Mouse (Mus musculus) adipocyte (in vitro differentiated cells): ENCODE measurements around the gene Tubd1.
"Not testable (repeated sequence)": the region's sequence is repeated elsewhere in the genome, so short reads cannot be mapped to it uniquely, and the experiment has no call there.

Source experiments
- DNase-seq: peaks from one replicate; pipeline ENCODE4 v3.0.0-alpha.2; 2016; ENCODE audit warnings: low spot score

Gene Tubd1

GRCm38 (mm10) chr11:86544639-86545299 lies at the start of gene Tubd1, which contains the start of gene Rps6kb1:
Tubd1 (plus strand) TSS chr11:86544991.
Rps6kb1 (minus strand) TSS chr11:86544805.
- DNase-seq = peak; percentile 100

- DNase-seq = no peak
Observed at GRCm38 (mm10) chr11:86497356-86497755, 47.4 kb upstream of the Tubd1 start.

DNA sequence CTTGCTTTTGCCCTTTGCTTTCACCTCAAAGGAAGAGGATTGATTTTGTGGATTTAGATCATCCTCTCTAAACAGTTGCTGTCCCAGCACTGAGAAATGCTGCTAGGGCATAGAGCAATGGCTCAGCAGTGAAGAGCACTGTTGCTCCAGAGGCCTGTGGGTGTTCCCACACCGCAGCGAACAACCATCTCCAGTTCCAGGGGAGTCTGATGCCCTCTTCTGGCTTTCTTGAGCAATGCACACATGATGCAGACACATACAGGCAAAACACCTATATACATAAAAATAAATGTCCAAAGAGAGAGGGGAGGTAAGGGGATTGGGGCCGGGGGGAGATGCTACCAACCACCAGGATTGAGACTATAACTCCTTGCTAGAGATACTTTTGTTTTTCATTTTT lies 46.9 kb upstream of the Tubd1 start:
- DNase-seq = peak; percentile 50

GRCm38 (mm10) chr11:86500795-86501194 lies 44.0 kb upstream of the Tubd1 start:
- no peak for DNase-seq

GRCm38 (mm10) chr11:86503121-86503520 lies 41.7 kb upstream of the Tubd1 start:
- peak; percentile 61 for DNase-seq

- DNase-seq = no peak
Observed at GRCm38 (mm10) chr11:86507334-86507733, 37.5 kb upstream of the Tubd1 start.

DNA sequence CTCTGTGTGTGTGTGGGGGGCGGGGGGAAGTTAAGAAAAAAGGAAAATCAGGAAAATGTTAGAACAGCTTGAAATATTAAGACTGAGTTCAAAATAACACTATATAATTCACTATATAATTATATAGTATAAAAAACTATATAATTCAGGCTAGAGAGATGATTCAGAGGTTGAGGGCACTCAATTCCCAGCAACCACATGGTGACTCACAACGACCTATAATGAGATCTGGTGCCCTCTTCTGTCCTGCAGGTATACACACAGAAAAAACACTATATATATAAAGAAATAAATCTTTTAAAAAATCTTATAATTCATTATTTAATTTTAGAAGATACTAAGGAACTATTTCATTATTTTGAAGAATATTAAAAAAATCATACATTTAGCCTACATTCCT lies 36.8 kb upstream of the Tubd1 start:
- DNase-seq = no peak

GRCm38 (mm10) chr11:86516620-86517019 lies 28.2 kb upstream of the Tubd1 start:
- peak; percentile 47 for DNase-seq

- no peak for DNase-seq
Observed at GRCm38 (mm10) chr11:86517229-86517628, 27.6 kb upstream of the Tubd1 start.

DNA sequence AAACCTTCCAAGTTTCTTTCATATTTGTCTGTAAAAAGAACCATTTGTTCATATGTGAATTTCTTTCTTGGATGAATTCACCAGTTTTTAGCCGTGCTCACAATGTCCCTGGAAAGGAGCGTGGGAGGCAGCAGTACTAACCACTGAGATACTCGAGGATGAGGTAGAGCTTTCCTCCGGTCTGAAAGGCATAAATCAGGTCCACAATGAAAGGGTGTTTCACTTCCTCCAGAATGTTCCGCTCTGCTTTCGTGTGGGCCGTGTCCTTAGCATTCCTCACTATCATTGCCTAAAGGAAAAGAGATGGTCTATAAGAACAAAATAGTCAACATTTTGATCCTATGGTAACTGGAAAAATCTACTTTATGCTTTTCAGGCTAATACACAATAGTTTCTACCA lies 25.0 kb upstream of the Tubd1 start:
- no peak for DNase-seq

- DNase-seq = no peak
Observed at GRCm38 (mm10) chr11:86527528-86527927, 17.3 kb upstream of the Tubd1 start.

GRCm38 (mm10) chr11:86532834-86533233 lies 12.0 kb upstream of the Tubd1 start:
- peak; percentile 52 for DNase-seq

DNA sequence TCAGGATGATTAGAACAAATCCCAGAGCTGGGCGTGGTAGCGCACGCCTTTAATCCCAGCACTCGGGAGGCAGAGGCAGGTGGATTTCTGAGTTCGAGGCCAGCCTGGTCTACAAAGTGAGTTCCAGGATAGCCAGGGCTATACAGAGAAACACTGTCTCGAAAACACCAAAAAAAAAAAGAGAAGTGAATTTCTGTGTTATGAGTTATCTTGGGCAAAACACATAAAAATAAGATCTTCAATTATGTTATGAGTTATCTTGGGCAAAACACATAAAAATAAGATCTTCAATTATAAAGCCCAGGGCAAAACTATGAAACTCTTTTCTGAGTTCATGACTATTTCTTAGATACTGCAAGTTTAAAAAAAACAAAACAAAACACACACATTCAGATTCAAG lies 11.5 kb upstream of the Tubd1 start:
- DNase-seq = not testable (repeated sequence)

- DNase-seq = no peak
Observed at GRCm38 (mm10) chr11:86534201-86534910, 10.4 kb upstream of the Tubd1 start.

DNA sequence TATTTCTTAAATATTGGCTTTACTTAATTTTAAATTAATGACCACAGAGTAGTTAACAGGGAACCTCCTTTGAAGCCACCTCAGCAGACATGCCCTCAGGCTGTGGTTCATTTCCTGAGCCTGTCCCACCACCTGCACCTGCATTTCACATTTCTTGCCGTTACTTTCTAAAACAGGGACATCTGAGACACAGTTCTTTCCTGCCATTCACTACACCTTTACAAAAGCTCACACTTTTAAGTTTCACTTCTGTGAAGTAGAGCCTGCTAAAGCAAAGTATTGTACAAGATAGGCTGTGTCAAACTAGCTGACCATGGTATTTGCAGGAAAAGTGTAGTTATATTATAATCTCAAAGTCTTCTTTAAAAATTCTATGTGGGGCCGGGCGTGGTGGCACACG lies 6.0 kb upstream of the Tubd1 start:
- DNase-seq = no peak

- DNase-seq = peak; percentile 62
Observed at GRCm38 (mm10) chr11:86539716-86540475, 4.9 kb upstream of the Tubd1 start.

- peak; percentile 61 for DNase-seq
Observed at GRCm38 (mm10) chr11:86540476-86540845, 4.3 kb upstream of the Tubd1 start.

GRCm38 (mm10) chr11:86542851-86543250 lies 1.9 kb upstream of the Tubd1 start:
- DNase-seq = peak; percentile 37

DNA sequence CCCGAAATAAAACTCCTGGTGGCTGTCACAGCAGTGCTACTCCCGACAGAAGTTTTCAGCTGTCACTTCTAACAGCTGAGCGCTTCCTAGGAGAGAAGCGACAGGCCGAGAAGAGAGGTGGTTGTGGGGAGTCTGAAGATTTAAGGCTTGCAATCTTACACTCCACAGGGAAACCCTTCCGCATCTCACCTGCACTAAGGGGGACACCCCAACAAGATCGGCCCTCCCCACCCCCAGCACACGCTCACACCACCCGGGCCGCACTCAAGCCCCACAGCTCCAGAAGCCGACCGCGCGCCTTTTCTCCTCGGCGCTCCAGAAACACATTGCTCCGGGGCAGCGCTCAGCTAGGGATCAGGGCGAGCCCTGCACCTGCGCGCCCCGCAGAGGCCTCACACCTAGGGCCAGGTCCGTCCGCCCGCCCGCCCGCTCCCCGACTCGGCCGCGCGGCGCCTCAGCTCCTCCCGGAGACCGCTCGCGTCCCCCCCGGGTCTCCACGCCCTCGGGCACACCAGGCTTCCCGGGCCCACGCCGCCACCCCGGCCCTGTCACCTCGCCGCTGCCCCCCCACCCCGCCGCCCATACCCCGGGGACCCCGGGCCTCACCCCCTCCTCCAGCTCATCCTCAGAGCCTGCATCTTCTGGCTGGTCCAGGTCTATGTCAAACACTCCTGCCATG lies 692 bp upstream of the Tubd1 start:
- peak; percentile 52 for DNase-seq

- no peak for DNase-seq
Observed at GRCm38 (mm10) chr11:86545556-86545955, 765 bp downstream of the Tubd1 start.

- no peak for DNase-seq
Observed at GRCm38 (mm10) chr11:86547412-86547811, 2.6 kb downstream of the Tubd1 start.

GRCm38 (mm10) chr11:86553525-86553924 lies 8.7 kb downstream of the Tubd1 start:
- no peak for DNase-seq
